Mouse (Mus musculus) bone marrow macrophage, adult 2 months (primary cell): ENCODE measurements around the gene Fgf4.
"Not testable (repeated sequence)": the region's sequence is repeated elsewhere in the genome, so short reads cannot be mapped to it uniquely, and the experiment has no call there.

Experiments used
- CTCF ChIP-seq: IDR thresholded peaks from 2 replicates; pipeline ENCODE4 v1.5.1; 2012; ENCODE audit warnings: low read depth, mild to moderate bottlenecking, low read length, moderate library complexity
- POLR2A ChIP-seq: IDR thresholded peaks from 2 replicates; pipeline ENCODE4 v1.6.1; 2012; ENCODE audit warnings: mild to moderate bottlenecking, low read depth, low read length, borderline replicate concordance

- TF ChIP-seq POLR2A, CTCF: not testable (repeated sequence)
Measured at GRCm38 (mm10) chr7:144905514-144905913, 58.3 kb downstream of the Fgf4 start.
